Mouse (Mus musculus) small intestine, adult 2 months (tissue): ENCODE measurements around the gene Psen2. TPM values are rescaled to one million over a fixed set of nuclear protein-coding genes. Genes with fewer than 3 reads are reported as not detected.
A peak's percentile ranks its signal among the peaks of the same experiment; 100 is the strongest.

Experiments
- H3K27ac ChIP-seq: fragments of 200-500 bp; 2 replicates; pipeline ENCODE4 v1.5.1; 2012; ENCODE audit warnings: low read depth, low read length, control low read depth, inconsistent platforms; ENCODE audit not compliant: insufficient read depth
- H3K27me3 ChIP-seq: fragments of 200-500 bp; 2 replicates; pipeline ENCODE4 v1.6.1; 2012; ENCODE audit warnings: mild to moderate bottlenecking, moderate library complexity, low read length, inconsistent platforms; ENCODE audit not compliant: control insufficient read depth, insufficient read depth
- H3K36me3 ChIP-seq: fragments of 200-500 bp; 2 replicates; pipeline ENCODE4 v1.6.1; 2012; ENCODE audit warnings: mild to moderate bottlenecking, low read length, control low read depth, inconsistent platforms; ENCODE audit not compliant: control insufficient read depth, insufficient read depth
- H3K4me1 ChIP-seq: fragments of 200-500 bp; 2 replicates; pipeline ENCODE4 v1.6.1; 2012; ENCODE audit warnings: low read length, inconsistent platforms, mixed read lengths; ENCODE audit not compliant: control insufficient read depth, insufficient read depth, insufficient read length
- H3K4me3 ChIP-seq: fragments of 200-500 bp; 2 replicates; pipeline ENCODE4 v1.5.1; 2012; ENCODE audit warnings: low read depth, mild to moderate bottlenecking, control low read depth, inconsistent platforms, low read length, moderate library complexity
- CTCF ChIP-seq: fragments of 200-500 bp; IDR thresholded peaks from 2 replicates; pipeline ENCODE4 v1.5.1; 2012; ENCODE audit warnings: low read depth, mild to moderate bottlenecking, control low read depth, inconsistent platforms, low read length, moderate library complexity, mixed read lengths; ENCODE audit not compliant: insufficient replicate concordance, insufficient read length; ENCODE audit errors: extremely low read depth
- POLR2A ChIP-seq: fragments of 200-500 bp; IDR thresholded peaks from 2 replicates; pipeline ENCODE4 v1.6.1; 2012; ENCODE audit warnings: low read depth, mild to moderate bottlenecking, control low read depth, inconsistent platforms, low read length, moderate library complexity
- WGBS: fragments of 180-500 bp; shearing (Covaris S2); methylation state at CpG from one replicate; pipeline ENCODE4 v1.1.7; 2018; 5-methylcytosine and 5-hydroxymethylcytosine counted together
- polyA plus RNA-seq: library from polyadenylated mRNA; depleted of rRNA; stranded (reverse); fragments of >200 nt; gene quantifications from 2 replicates; pipeline ENCODE4 v1.2.3, GENCODE M21; 2012; rRNA removed

The Psen2 gene
- polyA plus RNA-seq, 1 experiment = 24.7 TPM

DNA sequence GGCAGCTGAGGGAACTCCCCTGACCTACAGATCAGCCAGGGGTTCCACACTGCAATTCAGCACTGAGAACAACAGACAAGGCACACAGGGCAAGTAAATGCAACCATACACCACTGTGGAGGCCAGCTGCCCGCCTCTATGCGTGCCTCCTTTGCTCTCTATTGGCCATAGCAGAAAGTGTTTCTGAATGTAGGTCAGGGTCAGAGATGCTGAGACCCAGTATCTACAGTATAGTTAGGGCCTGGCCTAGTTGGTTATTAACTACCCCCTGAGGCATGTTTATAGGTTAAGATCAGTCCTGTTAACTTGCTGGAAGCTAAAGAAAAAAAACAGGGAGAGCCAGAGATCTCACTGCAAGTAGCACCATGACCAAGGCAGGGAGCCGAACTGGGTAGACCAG lies 80.5 kb downstream of the Psen2 start:
- Histone ChIP-seq H3K27me3 (no peaks in the 10 kb centered on the region), H3K27ac (peak overlapping the region; percentile 33; the same call in 1 of the 2 replicates), H3K36me3 (0 out of 2 replicates have a peak, but pooled peaks cover 2% of the 10 kb centered on the region), H3K4me3 (no peak overlapping the region), H3K4me1 (peaks cover 38% of the 10 kb centered on the region)
- TF ChIP-seq CTCF = no peak
- TF ChIP-seq POLR2A = no peak
- WGBS = 32% methylated on average over 3 of the region's 3 CpGs

DNA sequence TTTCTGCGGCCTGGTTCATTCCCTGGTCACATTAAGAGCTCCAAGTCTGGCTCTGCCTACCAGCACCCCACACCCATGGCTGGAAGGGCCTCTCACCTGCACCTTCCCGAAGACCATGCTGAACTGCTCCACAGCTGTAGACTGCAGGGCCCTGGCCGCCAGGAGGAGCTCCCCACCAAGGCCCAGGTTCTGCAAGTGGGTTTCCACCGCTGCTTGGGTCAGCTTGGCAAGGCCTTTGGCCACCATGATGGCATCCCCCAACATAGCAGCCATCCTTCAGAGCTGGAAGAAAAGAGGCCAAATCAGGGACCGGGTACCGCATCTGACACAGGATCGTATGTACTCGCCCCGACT lies 81.3 kb downstream of the Psen2 start:
- WGBS = 76% methylated on average over 9 of the region's 9 CpGs
- H3K27ac ChIP-seq = 0 out of 2 replicates have a peak overlapping the region, but pooled peaks have one; percentile 4

DNA sequence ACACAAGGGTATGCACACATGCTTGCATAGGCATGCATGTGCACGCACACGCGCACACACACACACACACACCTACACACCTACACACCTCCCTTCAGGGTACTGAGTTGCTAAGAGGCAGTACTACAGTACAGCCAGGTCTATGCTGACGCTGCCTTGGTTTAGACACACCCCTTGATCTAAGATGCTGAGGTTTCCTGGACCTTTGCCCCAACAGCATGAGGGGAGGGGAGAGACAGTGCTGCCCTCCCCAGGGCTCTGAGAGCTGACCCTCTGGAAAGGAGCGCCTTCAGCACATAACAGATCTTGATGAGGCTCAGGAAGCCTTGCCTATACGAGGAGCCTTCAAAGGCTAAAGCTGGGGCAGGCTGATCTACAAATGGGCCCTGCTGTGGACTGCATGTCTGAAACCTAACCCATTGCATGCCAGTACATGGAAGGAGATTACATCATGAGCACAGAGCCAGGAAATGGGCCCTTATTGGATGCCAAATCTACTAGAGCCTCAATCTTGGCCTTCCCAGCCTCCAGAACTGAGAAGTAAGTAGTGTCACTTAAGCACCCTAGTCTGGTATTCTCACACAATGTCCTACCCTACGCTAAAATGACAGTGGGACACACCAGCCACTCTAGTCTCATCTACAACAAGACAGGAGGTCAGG lies 81.8 kb downstream of the Psen2 start:
- H3K4me1 ChIP-seq = peaks cover 45% of the 10 kb centered on the region
- H3K27me3 ChIP-seq = no peaks in the 10 kb centered on the region
- H3K4me3 ChIP-seq = no peak overlapping the region
- H3K36me3 ChIP-seq = 0 out of 2 replicates have a peak, but pooled peaks cover 2% of the 10 kb centered on the region
- 60% methylated on average over 7 of the region's 7 CpGs for WGBS
- TF ChIP-seq CTCF = no peak
- TF ChIP-seq POLR2A = no peak
- 0 out of 2 replicates have a peak overlapping the region, but pooled peaks have one; percentile 4 for H3K27ac ChIP-seq

More for the DNA sequence above, 81.3 kb downstream of the Psen2 start:
- H3K27me3 ChIP-seq = no peaks in the 10 kb centered on the region
- peaks cover 42% of the 10 kb centered on the region for H3K4me1 ChIP-seq
- TF ChIP-seq CTCF = no peak
- no peak for TF ChIP-seq POLR2A
- H3K36me3 ChIP-seq = 0 out of 2 replicates have a peak, but pooled peaks cover 2% of the 10 kb centered on the region
- H3K4me3 ChIP-seq = no peak overlapping the region

DNA sequence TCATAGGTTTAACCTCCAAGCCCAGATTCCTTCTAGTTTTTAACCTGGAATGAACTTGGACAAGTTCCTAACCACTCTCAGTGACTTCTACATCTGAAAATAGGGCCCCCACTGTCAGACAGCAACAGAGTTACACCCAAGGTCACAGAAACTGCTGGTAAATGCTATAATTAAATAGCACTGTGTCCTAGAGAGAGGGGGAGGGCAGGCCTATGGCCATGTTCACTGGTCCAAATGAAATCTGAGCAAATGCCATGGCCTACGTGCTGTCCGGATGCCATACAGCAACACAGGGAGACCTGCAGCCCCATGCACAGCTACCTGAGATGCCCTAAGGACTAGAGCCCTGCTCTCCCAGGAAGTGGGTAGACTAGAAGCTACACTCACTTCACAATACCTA lies 83.4 kb downstream of the Psen2 start:
- TF ChIP-seq CTCF = no peak
- TF ChIP-seq POLR2A = no peak
- WGBS = 98% methylated on average over 2 of the region's 2 CpGs
- H3K4me3 ChIP-seq = no peak overlapping the region
- H3K36me3 ChIP-seq = 0 out of 2 replicates have a peak, but pooled peaks cover 2% of the 10 kb centered on the region
- no peak overlapping the region for H3K27ac ChIP-seq
- H3K4me1 ChIP-seq = peaks cover 47% of the 10 kb centered on the region
- no peaks in the 10 kb centered on the region for H3K27me3 ChIP-seq

DNA sequence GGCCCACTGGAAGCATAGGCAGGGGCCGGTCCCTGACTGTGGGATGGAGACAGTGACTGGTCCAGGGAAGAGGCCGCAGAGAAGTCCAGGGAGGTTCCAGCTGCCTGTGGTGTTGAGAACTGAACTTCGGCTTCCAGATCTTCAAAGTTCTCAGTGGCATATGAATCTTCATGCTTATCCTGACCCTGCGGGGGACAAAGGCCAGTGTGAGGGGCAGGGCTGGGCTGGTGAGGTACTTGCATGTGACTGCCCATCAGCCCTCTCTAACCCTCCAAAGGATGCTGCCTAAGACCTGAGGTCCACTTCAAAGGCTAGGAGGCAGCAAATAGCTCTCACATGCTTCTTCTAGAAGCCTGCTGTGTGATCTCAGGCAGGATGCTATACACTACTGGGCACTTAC lies 84.1 kb downstream of the Psen2 start:
- H3K4me1 ChIP-seq = peaks cover 47% of the 10 kb centered on the region
- no peak overlapping the region for H3K27ac ChIP-seq
- WGBS = 91% methylated on average over 4 of the region's 4 CpGs
- H3K36me3 ChIP-seq = 0 out of 2 replicates have a peak, but pooled peaks cover 2% of the 10 kb centered on the region
- H3K27me3 ChIP-seq = no peaks in the 10 kb centered on the region
- no peak for TF ChIP-seq CTCF
- TF ChIP-seq POLR2A = no peak
- no peak overlapping the region for H3K4me3 ChIP-seq

DNA sequence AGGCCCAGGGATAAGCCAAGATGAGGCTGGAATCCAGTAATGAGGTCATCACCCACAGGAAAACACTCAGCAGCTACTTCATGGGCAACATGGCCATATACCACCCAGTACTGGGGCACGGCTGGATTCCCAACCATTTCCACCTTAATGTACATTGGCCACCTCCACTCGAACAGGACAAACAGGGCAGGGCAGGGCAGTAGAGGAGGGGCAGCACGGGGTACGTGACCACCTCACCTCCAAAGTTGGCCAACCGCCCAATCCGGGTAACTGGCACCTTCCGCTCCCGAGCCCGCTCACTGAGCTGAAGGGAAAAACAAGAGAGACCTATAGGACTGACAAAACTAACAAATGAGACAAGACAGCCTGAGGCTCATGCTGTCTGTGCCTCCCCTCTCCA lies 84.9 kb downstream of the Psen2 start:
- TF ChIP-seq POLR2A = no peak
- no peak for TF ChIP-seq CTCF
- Histone ChIP-seq H3K27ac (0 out of 2 replicates have a peak overlapping the region, but pooled peaks have one; percentile 4), H3K4me3 (no peak overlapping the region), H3K27me3 (no peaks in the 10 kb centered on the region), H3K36me3 (0 out of 2 replicates have a peak, but pooled peaks cover 2% of the 10 kb centered on the region), H3K4me1 (peaks cover 40% of the 10 kb centered on the region)
- WGBS = 48% methylated on average over 9 of the region's 9 CpGs

Other genes with a start within 250 kb of the Psen2 start
- gene Coq8a, start 63.8 kb downstream of the Psen2 start, polyA plus RNA-seq = 7.4 and 13.2 TPM in 2 replicates
- gene Itpkb, start 67.0 kb upstream of the Psen2 start, polyA plus RNA-seq = 4.4 and 6.0 TPM in 2 replicates
- 14.8 and 15.0 TPM in 2 replicates for gene Stum, start 220.1 kb upstream of the Psen2 start, polyA plus RNA-seq